Mouse (Mus musculus) C2C12 (cell line): ENCODE measurements around the gene Sptbn1. TPM values are rescaled to one million over a fixed set of nuclear protein-coding genes. Genes with fewer than 3 reads are reported as not detected.

Source experiments
- H3K27me3 ChIP-seq: one replicate; pipeline ENCODE4 v1.6.1; 2011; ENCODE audit not compliant: control insufficient read depth, insufficient read depth, insufficient read length
- H3K36me3 ChIP-seq: one replicate; pipeline ENCODE4 v1.6.1; 2011; ENCODE audit not compliant: control insufficient read depth, insufficient read depth
- H3K4me3 ChIP-seq: one replicate; pipeline ENCODE4 v1.5.1; 2011; ENCODE audit warnings: mild to moderate bottlenecking, control low read depth; ENCODE audit not compliant: poor library complexity, insufficient read depth, severe bottlenecking
- H3K79me2 ChIP-seq: one replicate; pipeline ENCODE4 v1.6.1; 2011; ENCODE audit not compliant: control insufficient read depth, insufficient read depth
- H3K79me3 ChIP-seq: one replicate; pipeline ENCODE4 v1.6.1; 2011; ENCODE audit warnings: low read depth, control low read depth
- H3ac ChIP-seq: one replicate; pipeline ENCODE3; 2011; ENCODE audit warnings: low read depth; ENCODE audit not compliant: control insufficient read depth, insufficient read length
- CEBPB ChIP-seq: IDR thresholded peaks from one replicate; pipeline ENCODE4 v1.6.1; 2011; ENCODE audit warnings: low read depth, mild to moderate bottlenecking, control low read depth, moderate library complexity
- CTCF ChIP-seq: IDR thresholded peaks from one replicate; pipeline ENCODE4 v1.5.1; 2011; ENCODE audit not compliant: control insufficient read depth, insufficient read depth, insufficient read length
- FOSL1 ChIP-seq: IDR thresholded peaks from one replicate; pipeline ENCODE4 v1.8.0; 2011; ENCODE audit warnings: mild to moderate bottlenecking, low read length; ENCODE audit not compliant: poor library complexity, insufficient read depth, severe bottlenecking
- MAX ChIP-seq: IDR thresholded peaks from one replicate; pipeline ENCODE4 v1.6.1; 2011; ENCODE audit warnings: mild to moderate bottlenecking, control low read depth
- MYOD1 ChIP-seq: IDR thresholded peaks from one replicate; pipeline ENCODE4 v1.6.1; 2011; ENCODE audit warnings: low read depth; ENCODE audit not compliant: control insufficient read depth, insufficient read length
- MYOG ChIP-seq: IDR thresholded peaks from one replicate; pipeline ENCODE4 v1.6.1; 2011; ENCODE audit not compliant: control insufficient read depth, insufficient read length; ENCODE audit errors: extremely low read depth
- USF1 ChIP-seq: IDR thresholded peaks from one replicate; pipeline ENCODE4 v1.6.1; 2011; ENCODE audit warnings: low read depth, mild to moderate bottlenecking, control low read depth, moderate library complexity
- polyA plus RNA-seq: library from polyadenylated mRNA; unstranded; fragments of >200 nt; fragmentation: generic; extraction: Trizol; gene quantifications from one replicate; pipeline ENCODE4 v1.2.1, GENCODE M21; 2012; ENCODE audit warnings: missing spikeins

Gene Sptbn1
- polyA plus RNA-seq, 1 experiment = 50.2 TPM

GRCm38 (mm10) chr11:30236681-30237242 is 31.2 kb downstream of the Sptbn1 start:
- TF ChIP-seq USF1 = no peak
- TF ChIP-seq MYOD1 = no peak
- TF ChIP-seq CTCF = no peak
- TF ChIP-seq FOSL1 = no peak
- TF ChIP-seq MAX = no peak
- no peak for TF ChIP-seq CEBPB
- no peak for TF ChIP-seq MYOG
- H3K79me2 ChIP-seq = peaks cover 100% of the 10 kb centered on the region
- H3K4me3 ChIP-seq = no peak overlapping the region
- no peaks in the 10 kb centered on the region for H3K27me3 ChIP-seq
- H3K36me3 ChIP-seq = peaks cover 49% of the 10 kb centered on the region
- H3ac ChIP-seq = no peak overlapping the region
- H3K79me3 ChIP-seq = peaks cover 76% of the 10 kb centered on the region

DNA sequence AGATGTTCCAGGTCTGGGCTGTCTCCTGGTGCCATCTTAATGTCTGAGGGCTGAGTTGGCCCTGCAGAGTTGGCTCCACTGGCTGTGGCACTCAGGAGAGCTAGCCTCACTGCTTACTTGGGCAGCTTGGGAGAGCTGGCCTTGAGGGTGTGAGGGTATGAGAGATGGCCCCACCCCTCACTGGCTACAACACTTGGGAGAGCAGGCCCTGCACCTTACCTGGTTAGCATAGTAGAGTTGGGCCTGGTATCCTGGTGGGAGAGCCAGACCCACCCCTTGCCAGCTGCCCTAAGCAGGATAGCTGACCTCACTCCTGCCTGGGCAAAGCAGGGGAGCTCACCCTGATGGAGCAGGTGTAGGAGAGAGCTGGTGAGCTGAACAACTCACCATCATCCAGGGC is 32.3 kb downstream of the Sptbn1 start:
- Histone ChIP-seq H3K36me3 (peaks cover 50% of the 10 kb centered on the region), H3ac (no peak overlapping the region), H3K79me2 (peaks cover 100% of the 10 kb centered on the region), H3K27me3 (no peaks in the 10 kb centered on the region), H3K79me3 (peaks cover 76% of the 10 kb centered on the region), H3K4me3 (no peak overlapping the region)
- TF ChIP-seq MYOG = no peak
- TF ChIP-seq MAX = no peak
- no peak for TF ChIP-seq MYOD1

DNA sequence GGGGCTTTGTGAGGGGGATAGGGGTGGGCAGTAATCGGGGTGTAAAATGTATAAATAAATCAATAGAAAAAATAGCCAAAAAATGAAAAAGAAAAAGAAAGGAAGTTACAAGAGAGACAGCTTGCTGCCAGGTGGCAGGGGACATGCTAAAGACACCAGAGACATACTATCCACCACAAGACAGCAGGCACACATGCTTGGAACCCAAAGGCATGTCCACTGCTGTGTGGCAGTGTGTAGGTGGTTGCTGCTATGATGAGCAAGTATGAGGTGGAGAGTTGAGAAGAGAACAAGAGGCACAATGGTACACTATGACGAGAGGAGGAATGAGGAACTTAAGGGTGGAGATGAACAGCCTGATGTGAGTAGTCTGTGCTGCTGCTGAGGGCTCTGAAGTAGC is 32.8 kb downstream of the Sptbn1 start:
- no peaks in the 10 kb centered on the region for H3K27me3 ChIP-seq
- no peak for TF ChIP-seq MAX
- TF ChIP-seq USF1 = no peak
- no peak for TF ChIP-seq MYOG
- no peak for TF ChIP-seq MYOD1
- no peak for TF ChIP-seq CTCF
- TF ChIP-seq FOSL1 = no peak
- TF ChIP-seq CEBPB = no peak

GRCm38 (mm10) chr11:30233946-30234345 is 34.0 kb downstream of the Sptbn1 start:
- no peak for TF ChIP-seq MYOG
- Histone ChIP-seq H3K4me3 (no peak overlapping the region), H3K27me3 (no peaks in the 10 kb centered on the region), H3ac (no peak overlapping the region), H3K79me2 (peaks cover 100% of the 10 kb centered on the region), H3K79me3 (peaks cover 77% of the 10 kb centered on the region), H3K36me3 (peaks cover 35% of the 10 kb centered on the region)

More for the DNA sequence above, 32.8 kb downstream of the Sptbn1 start:
- no peak overlapping the region for H3K4me3 ChIP-seq
- H3ac ChIP-seq = no peak overlapping the region
- peaks cover 47% of the 10 kb centered on the region for H3K36me3 ChIP-seq
- peaks cover 76% of the 10 kb centered on the region for H3K79me3 ChIP-seq
- H3K79me2 ChIP-seq = peaks cover 100% of the 10 kb centered on the region

DNA sequence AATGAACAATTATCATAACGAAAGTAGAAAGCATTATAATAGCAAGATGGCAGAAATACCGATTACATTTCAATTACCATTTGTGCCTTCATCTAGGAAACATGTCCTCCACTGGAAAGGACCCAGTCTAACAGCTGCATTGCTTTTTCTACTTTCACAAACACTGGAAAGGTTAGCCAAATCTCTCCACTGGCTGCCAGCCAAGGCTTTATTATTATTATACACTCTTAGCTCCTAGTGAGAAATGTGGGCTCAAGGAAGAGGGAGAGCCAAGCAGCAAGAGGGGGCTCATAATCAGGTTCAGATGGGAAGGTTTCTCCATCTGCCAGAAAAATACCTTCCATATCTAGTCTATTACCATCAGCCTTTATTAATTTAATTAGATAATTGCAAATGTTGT is 35.9 kb downstream of the Sptbn1 start:
- TF ChIP-seq USF1 (no peak), FOSL1 (no peak)
- Histone ChIP-seq H3K27me3 (no peaks in the 10 kb centered on the region), H3K79me2 (peaks cover 100% of the 10 kb centered on the region), H3ac (no peak overlapping the region), H3K4me3 (no peak overlapping the region), H3K36me3 (peaks cover 23% of the 10 kb centered on the region), H3K79me3 (peaks cover 69% of the 10 kb centered on the region)

DNA sequence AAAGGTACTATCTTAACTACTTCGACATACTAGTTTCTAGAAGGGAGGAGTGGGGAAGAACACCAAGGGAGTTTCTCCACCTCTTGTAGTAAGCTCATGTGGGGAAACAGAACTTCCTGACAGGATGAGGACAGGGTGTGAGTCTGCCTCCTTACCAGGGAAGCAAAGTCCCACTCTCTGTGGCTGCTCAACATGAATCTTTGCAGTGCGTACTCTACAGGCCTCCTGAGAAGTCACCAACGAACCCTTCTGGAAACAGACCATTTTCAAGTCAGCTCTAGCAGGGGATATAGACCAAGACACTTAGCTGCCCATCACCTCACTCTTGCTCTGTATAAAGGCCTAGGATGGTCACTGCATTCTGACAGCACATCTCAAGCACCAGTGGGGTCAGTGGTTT is 36.6 kb downstream of the Sptbn1 start:
- Histone ChIP-seq H3ac (no peak overlapping the region), H3K79me3 (peaks cover 65% of the 10 kb centered on the region), H3K27me3 (no peaks in the 10 kb centered on the region), H3K36me3 (peaks cover 19% of the 10 kb centered on the region), H3K79me2 (peaks cover 100% of the 10 kb centered on the region), H3K4me3 (no peak overlapping the region)
- no peak for TF ChIP-seq CEBPB
- TF ChIP-seq MAX = no peak
- no peak for TF ChIP-seq CTCF
- no peak for TF ChIP-seq FOSL1
- TF ChIP-seq USF1 = no peak
- TF ChIP-seq MYOG = no peak
- TF ChIP-seq MYOD1 = no peak

- TF ChIP-seq CTCF = no peak
- no peak for TF ChIP-seq CEBPB
- no peak for TF ChIP-seq MAX
- TF ChIP-seq MYOG = no peak
- TF ChIP-seq FOSL1 = no peak
- TF ChIP-seq MYOD1 = no peak
- no peak for TF ChIP-seq USF1
Measured at GRCm38 (mm10) chr11:30230330-30230771, 37.6 kb downstream of the Sptbn1 start.

More at GRCm38 (mm10) chr11:30230330-30230771, 37.6 kb downstream of the Sptbn1 start:
- peaks cover 100% of the 10 kb centered on the region for H3K79me2 ChIP-seq
- H3K4me3 ChIP-seq = no peak overlapping the region
- H3K79me3 ChIP-seq = peaks cover 65% of the 10 kb centered on the region
- no peak overlapping the region for H3ac ChIP-seq
- H3K36me3 ChIP-seq = peaks cover 15% of the 10 kb centered on the region
- H3K27me3 ChIP-seq = no peaks in the 10 kb centered on the region
